Mouse (Mus musculus) adrenal gland, postnatal 36 days (tissue): Measurements from ENCODE around the gene Rrp1. TPM values are rescaled to one million over a fixed set of nuclear protein-coding genes. Genes with fewer than 3 reads are reported as not detected.
"Not testable (repeated sequence)": the region's sequence is repeated elsewhere in the genome, so short reads cannot be mapped to it uniquely, and the experiment has no call there.

Source experiments
- DNase-seq, 2 experiments: peaks; one replicate each; pipeline ENCODE4 v3.0.0; 2021; ENCODE audit warnings: mixed read lengths in 1 of 2
- total RNA-seq, 2 experiments: library from RNA; stranded (reverse); gene quantifications; 2 replicates each; pipeline ENCODE4 v1.2.3; 2021

The Rrp1 gene
- total RNA-seq, 2 experiments from 2014 or later: 243 to 258 TPM

DNA sequence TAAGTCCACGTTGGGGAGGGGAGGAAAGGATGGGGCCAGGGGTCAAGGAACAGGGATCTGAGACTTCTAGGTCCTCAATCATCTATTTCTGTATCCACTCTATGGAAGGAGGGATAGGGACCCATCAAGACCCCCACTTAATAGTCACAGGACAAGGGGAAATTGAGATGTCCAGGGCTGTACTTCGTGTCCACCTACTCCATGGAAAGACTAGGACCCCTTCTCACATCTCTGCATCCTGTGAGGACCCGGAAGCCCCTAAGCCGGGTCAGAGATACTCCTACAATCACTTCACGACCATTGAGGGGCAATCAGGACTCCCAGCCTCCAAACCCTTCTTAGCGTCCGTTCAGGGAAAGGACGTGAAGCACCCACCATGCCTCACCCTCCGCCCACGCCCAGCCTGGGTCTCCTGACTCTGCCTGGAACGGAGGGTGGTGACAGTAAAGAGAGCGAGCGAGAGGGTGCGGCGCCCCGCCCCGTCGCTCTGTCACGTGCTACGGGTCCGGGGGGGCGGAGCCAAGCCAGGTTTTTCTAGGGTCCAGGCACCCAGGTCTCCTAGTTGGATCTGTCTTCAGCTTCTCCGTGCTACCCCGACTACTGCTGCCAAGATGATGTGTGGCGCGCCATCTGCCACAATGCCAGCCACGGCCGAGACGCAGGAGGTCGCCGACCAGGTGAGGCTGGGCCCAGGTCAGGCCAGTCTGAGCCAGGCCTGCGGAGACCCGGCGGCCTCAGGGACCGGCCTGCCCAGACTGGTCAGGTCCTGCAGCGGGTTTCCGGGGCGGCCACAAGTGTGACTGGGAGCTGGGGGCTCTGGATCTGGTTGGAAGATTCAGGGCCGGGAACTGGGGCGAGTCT is 12.6 kb upstream of the Rrp1 start, which contains the start of gene Cstb:
Cstb (plus strand) TSS at position 489 of the 861 bp plus-strand sequence.
- peak; percentile 91 to 94 for DNase-seq

DNA sequence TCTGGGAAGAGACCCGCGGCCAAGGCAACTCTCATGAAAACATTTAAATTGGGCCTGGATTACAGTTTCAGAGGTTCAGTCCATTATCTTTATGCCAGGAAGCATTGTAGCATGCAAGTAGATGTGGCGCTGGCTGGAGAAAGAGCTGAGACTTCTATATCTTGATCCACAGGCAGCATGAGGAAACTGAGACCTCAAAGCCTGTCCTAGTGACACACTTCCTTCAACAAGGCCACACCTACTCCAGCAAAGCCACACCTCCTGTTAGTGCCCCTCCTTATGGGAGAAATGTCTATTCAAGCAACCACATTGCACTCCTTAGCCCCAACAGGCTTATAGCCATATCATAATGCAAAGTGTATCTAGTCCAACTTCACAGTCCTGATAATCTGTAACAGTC is 9.8 kb upstream of the Rrp1 start:
- DNase-seq: no peak

DNA sequence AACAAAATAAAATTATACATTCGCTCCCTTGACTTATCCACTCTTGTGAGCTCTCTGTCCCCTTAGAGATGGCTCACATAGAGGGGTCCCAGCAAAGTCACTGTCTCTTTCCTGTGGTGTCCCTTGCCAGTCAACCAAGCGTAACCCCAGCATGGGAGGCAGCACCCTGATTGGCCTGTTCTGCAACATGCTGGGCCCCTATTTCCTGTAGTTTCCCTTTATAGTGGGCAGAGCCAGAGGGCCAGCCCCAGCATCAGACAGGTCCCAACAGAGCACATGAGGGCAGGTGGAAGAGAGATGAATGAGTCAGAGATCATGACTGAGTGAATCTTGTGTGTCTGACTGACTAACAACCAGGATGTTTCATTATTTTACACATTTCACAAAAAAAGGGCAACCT is 8.1 kb upstream of the Rrp1 start:
- no peak for DNase-seq

DNA sequence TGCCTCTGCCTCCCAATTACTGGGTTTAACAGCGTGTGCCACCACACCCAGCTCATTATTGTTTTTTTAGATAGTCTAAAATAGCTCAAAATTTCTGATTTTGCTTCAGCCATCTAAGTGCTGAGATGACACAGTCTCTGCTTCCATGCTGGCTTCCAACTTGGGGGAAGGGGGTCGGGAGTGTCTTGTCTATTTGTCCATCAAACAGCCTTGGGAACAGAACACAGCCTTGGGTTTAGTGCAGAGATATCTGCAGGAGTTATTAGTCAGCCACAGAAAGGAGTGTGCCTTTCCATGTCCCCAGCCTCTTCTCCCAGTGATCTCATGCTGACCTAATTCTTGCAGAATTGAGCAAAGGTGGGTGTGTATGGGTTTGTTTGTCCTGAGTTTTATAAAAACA is 5.9 kb upstream of the Rrp1 start:
- peak; percentile 61 to 75 for DNase-seq

DNA sequence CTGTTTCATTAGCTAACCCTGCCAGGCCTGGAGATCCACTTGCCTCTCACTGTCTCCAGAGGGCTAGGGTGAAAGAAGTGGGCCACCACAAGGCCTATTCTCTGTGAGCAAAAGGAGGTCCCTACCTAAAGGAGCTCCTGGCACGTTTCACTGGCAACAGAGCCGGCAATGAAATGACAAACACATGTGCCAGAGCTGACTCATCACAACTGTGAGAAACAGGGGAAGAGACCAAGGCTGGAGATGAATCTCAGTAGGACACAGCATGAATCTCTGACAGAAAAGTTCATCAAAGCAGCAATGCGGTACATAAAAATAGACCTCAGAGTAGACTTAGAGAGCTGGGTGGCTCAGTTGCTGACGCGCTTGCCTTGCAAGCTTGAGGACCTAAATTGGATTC is 5.0 kb upstream of the Rrp1 start:
- DNase-seq: peak; percentile 71 to 79

DNA sequence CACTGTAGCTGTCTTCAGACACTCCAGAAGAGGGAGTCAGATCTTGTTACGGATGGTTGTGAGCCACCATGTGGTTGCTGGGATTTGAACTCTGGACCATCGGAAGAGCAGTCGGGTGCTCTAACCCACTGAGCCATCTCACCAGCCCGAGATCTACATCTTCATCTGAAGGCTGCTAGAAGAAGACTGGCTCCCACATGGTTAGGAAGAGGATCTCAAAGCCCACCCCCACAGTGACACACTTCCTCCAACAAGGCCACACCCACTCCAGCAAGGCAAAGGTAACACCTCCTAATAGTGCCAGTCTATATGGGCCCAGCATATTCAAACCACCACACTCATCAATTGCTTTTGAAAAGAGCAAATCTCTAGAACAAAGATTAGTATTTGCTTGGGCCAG is 2.1 kb upstream of the Rrp1 start:
- DNase-seq: not testable (repeated sequence)

DNA sequence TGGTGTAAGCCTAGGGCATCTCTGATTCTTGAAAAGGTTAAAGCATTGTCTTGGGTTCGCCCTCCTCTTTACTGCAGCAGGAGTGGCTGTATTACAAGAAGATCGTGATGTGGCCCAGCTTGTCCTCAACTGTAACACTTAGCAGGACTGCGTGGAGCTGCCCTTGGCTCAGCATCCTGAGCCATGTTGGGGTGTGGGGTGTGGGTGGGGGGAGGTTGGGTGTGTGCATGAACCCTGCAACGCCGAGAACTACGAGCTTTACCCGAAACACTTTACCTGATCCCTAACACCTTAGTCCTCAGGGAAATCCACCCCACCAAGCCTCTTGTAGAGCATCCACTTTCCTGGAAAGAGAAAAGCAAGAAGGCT is 293 bp upstream of the Rrp1 start:
- DNase-seq: no peak

DNA sequence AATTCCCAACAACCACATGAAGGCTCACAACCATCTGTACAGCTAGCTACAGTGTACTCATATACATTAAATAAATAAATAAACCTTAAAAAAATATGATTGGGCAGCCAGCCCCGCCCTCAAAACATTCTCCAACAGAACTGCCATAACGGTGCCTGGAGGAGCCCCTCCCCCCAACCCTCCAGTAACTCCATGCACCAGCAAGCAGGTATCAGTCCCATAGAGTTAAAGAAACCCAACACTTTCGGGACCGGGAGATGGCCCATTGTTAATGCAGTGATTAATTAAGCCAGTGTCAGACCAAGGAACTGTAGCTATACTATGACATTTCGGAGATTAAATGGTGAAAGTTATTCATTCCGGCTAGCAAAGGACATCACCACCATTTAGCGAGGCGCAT is 992 bp downstream of the Rrp1 start:
- peak in 1 of 2 experiments; percentile 43 for DNase-seq

DNA sequence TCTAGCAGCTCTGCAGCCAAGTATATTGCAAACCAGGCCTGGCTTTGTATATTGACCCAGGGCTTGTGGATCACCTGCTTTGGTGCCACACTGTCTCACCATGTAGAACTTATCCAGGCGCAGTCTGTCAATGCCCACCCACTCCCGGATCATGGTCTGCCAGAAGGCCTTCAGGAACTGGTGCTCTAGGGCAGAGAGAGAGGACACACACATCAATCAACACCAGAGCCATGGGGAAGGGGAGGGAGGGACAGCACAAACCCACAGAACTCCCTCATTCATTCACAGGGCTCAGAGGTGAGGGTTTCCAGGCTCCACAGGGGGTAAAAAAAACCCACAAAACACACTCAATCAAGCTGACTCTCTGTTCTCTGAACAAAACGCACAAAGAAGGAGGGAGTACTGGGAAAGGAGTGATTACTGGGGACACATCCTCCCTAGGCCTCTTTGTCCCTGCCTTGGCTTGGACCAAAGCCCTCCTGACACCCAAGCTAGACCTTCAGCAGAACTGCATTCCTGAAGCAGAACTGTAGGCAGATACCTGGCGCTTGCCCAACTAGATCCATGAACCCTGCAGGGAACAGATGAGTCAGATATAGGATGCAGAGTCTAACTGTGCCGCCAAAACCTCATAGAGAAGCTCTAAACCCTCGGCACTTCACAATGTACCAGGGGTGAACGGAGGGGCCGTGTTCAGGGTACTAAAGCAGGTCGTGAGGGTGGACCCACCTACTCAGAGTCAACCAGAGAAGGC is 3.6 kb downstream of the Rrp1 start:
- DNase-seq: peak; percentile 79 to 82

DNA sequence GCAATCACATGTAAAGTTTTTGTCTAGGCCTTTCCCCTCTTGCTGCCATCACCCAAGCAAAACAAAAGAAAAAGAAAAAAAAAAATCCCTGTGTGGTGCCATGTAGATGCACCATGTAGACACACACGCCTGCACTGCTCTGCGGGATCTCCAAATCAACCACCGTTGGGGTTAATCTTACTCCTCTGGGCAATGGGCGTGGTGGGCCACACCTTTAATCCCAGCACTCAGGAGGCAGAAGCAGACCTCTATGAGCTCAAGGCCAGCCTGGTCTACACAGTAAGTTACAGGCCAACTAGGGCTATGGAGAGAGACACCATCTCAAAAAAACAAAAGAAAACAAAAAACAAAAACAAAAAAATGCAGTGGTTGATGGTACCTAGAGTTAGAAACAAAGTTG is 5.7 kb downstream of the Rrp1 start:
- no peak for DNase-seq

DNA sequence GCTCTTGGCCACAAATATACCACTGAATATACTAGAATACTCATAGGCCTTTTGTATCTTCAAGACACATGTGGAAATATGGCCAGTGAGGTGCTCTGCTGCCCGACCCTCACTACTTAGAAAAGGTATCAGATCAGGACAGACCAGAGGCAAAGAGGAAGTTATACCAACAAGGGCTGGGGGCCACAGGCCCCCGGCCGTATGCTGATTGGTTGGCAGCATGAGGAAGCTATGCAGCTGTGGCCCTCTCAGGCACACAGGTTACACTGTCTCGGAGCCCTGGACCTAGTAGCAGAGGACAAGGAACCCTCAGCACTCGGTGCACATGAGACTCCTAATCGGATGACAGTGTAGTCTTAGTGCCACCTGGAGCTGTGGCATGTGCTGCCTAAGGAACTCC is 6.7 kb downstream of the Rrp1 start:
- DNase-seq: no peak

DNA sequence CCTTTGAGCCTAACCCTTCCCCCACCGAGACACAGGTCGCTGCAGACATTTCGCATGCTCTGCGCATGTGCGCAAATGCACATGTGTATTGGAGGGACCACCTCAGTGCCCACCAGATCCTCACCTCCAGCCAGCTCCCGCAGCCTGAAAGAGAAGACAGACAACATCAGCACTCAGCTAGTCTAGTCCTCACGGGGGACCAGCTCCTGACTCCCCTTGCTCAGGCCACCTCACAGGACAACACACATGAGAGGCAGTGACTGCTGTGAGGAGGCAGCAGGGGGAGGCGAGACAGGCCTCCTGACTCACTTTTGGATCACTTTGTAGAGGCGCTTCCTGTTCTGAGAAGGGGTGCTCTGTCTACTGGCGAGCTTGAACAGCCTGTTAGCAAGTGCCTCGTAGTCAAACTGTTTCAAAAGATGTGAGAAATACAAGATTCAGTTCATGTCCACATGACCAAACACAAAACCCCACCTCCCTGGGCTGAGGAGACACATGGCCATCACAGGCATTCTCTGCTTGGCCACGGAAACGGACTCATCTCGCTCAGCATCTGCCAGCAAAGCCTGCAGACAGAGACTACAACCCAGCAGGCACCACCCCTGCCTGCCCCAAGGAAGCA is 10.4 kb downstream of the Rrp1 start:
- no peak for DNase-seq

DNA sequence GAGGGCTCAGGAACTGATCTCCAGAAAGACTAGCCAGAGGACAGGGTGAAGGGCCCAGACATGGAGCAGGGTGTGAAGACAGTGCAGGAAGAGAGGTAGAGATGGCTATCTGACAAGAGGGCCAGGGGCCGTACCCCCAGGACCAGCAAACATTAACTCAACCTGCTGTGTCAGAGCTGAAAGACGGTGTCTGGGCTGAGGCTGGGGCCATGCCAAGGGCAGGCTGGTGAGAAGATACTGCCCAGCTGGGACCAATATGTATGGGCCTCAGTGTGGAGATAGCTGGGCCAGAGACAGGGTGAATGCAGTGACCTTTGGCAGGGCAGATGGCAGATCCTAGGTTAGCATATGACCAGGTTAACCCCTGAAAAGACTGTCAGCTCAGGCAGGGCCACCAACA is 11.7 kb downstream of the Rrp1 start:
- no peak for DNase-seq

DNA sequence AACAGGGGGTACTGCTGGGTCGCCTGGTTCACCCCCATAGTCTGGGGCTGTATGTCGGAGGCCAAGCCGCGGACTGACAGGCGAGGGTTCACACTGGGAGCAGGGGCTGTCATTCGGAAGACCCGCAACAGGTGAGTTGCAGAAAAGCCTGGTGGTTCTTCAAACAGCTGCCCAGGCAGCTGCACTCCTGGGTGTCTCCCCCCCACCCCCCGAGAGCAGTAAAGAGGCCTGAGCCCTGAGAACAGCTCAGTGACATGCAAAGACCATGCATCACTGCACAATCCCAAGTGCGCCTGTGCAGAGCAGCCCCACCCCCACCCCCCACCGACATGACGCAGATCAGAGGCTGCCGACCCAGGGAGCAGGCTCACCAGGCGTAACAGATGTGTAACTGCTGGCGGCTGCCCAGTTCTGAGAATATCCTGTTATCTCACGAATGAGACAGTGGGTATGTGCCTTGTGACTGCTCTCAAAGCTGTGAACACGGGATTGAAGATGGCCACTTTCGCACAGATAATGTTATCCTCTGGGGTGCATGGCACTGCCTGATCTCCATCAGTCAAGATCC is 13.7 kb downstream of the Rrp1 start:
- DNase-seq: peak; percentile 72 to 85

DNA sequence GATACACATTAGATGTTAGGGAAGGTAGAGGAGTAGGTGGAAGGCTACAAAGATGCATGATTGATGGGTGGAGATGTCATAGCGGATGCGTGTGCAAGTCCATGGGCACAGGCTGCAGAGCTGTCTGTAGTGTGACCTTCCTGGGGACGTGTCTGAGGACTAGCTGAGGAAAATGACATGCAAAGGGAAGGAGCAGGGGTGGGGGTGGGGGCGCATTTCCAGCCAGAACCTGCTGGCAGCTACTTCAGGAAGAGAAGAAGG is 16.3 kb downstream of the Rrp1 start:
- no peak for DNase-seq

DNA sequence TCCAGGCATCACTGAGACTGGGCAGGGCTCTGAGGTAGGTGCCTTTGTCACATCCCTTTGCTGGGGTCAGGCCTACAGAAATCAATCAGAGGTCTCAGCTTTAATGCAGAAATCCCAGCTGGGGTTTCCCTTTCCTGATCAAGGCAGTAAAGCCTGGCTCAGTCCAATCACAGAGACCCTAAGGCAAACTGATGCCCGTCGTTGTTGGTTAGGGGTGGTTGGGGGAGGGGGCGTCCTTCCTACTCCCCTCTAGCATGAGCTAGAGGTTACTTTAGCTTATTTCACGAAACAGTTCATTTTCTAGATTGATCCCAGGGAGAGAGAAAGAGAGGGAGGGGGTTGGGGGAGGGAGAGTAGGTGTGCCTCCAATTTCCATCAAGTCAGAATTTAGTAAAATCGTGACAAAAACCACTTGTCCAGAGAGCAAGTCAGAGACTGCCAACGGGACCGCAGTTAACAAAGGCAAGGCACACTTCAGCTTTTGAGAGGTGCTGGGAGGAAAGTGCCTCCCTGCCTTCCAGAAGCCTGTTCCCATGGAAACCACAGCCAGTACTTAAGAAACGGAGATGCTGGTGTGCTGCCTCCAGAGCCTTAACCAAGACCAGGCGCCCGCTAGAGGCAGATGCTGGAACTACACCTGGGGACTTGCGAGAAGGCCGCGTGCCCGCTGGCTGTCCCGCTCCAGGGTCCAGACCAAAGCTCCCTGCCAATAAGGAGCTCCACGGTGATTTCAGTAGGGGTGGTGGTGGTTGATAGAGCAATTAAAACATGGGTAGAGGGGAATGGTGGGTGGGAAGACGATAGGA is 16.8 kb downstream of the Rrp1 start:
- peak; percentile 94 to 96 for DNase-seq

DNA sequence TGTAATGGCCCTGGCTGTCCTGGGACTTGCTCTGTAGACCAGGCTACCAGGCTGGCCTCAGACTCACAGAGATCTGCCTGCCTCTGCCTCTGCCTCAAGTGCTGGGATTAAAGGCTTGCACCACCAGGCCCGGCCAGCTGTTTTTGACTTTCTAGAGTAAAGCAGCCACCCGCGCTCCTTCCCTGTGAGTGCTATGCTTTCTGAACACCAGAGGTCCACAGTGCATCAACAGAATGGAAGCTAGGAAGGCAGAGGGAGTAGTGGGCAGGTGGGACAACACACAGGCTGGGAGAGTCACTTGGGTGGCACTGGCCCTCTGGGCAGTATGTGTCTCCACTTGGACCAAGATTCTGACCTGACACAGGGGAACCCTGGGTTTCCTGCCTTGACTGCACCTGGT is 17.5 kb downstream of the Rrp1 start:
- DNase-seq: no peak

DNA sequence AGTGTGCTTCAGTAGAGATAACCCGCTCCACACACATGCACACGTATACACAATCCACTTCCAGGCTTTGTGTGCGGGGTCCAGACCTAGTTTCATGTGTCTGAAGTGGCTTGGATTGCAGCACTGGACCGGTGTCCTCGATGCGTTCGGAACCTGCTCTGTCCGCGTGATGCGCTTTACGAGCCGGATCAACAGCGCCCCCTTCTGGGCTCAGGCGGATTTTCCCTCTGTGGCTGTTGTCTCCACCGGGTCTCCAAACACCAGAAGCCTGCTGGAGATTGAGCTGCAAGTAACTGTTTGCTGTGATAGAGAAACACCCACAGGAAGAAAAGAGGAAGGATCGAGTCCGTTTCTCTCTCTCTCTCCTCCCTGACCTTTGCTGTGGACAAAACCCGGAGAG is 20.8 kb downstream of the Rrp1 start:
- DNase-seq: peak; percentile 87 to 90

DNA sequence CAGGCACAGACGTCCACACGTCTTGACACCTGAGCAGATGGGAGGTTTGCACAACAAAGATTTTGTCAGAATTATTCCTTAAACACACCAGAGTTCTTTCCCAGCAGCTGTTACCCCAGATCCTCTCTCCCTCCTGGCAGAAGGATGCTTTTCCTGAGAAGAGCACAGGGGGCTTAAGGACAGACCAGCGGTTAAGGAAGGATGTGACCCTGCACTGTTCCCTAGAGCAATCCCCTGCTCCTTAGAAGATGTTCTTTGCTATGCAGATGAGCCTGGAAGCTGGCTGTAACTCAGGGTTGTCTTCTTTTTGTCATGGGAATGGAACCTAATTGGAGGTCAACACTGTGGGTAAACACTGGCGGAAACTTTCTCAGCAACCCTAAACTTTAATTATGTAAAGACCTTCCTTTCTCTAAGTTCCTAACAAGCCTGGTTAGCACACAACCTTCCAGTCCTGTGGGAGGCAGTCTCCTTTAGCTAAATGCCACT is 21.8 kb downstream of the Rrp1 start:
- DNase-seq: no peak

DNA sequence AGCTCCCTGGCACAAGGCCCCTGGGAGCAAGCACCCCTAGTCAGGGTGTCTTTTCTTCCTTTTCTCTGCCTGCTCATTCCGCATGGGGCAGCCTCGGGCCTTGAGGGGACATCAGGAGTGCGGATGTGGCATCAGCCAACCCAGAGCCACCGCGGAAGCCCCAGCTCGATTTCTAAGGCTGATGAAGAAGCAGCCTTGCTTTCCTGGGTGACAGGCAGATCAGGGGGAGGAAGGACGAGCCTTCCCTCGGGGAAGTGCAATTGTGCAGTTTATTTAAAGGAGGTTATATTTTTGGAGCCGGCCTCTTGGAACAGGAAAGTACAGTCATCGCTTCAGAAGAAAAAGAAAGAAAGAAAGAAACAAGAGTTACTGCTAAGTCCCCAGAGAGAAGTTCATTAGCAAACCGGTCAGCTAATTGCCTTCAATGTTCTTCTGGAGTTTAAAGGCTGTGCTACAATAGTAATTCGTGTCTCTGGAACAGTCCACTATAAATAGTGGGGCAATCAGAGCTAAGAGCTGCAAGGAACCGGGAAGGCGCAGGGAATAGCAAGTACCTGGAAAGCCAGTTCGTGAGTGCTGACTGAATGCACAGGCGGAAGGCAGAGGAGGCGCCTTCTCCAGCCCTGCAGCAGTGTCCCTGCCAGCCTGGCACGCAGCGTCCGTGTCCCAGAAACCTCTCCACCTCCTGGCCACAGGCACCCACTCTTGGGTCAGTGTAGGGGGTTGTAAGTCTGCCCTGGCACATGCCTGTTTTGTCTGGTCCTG is 24.4 kb downstream of the Rrp1 start:
- DNase-seq: no peak

DNA sequence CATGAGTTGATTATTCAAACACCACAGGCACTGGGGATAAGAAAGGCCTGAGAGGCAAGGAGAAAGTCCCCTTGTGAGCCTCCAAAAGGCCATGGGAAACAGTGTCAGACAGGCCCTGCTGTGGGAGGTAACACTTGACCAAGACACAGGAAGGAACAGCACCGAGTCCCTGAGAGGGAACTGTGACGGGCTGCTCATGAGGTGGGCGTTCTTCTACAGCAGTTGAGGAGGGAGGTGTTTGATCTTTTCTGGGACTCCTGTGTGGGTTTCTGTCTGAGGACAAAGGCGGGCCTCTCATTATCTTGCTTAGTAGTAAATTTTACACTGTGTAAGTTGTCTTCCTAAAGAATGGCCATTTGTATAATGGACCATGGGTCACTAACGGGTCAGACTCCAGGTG is 27.3 kb downstream of the Rrp1 start:
- no peak for DNase-seq
